Mouse (Mus musculus): ENCODE data around the gene Vmn1r74.
"Not testable (repeated sequence)": the region's sequence is repeated elsewhere in the genome, so short reads cannot be mapped to it uniquely, and the experiment has no call there.

Gene Vmn1r74

DNA sequence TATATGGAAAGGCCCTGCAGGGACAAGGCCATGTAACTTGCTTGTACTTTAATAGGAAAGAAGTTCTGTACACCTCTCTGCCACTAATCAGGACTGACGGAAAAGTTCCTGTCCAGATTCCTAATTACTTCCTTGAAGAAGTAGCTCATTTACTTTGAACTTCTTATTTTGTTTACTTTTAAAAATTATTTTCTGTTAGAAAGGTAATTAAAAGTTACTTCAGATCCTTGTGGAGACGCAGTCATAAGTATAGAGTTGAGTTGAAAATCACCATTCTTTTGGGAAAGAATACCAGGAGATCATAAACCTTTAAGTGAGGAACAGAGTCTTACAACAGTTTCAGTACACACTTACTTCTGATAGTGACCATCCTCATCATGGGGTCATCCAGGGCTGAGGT, at the start of gene Vmn1r74:
Vmn1r74 (plus strand) TSS at position 301 of the 400 bp plus-strand sequence.
- no peak for DNase-seq (ENCODE audit: low spot score)

DNA sequence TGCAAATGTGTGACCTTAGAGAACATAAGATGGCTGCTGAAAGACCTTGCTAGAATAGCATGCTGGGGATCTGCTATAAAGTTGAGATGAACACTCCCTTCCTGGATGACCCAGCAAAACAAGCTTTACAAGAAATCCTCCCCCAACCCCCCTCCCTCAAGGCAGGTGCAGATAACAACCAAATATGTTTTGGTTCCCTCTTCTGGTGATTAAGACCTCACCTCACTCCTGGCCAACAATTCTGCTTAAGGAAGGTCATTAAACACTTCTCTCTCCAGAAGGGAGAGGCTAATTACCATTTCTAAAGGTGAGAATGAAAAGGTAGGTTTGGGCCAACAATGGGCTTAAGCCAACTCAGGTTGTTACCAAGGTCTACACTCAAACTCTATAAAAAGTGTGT, 20.0 kb upstream of the Vmn1r74 start:
- DNase-seq (ENCODE audit: low spot score), result no peak

DNA sequence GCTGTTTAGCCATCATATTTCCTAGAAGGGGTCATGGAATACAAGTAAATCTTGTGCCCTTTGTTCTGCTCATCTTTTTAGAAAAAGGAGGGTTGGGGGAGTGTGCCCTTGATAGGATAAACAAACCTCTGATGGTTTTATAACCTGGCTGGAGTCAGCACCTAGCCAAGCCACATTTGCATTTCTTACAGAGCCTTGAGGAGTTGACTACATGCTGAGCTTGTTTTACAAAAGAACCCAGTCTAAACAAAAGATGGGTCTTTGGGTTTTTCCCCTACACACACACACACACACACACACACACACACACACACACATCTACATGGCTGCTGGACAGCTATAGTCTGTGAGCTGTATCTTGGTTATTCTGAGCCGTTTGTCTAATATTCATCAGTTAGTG, 11.6 kb upstream of the Vmn1r74 start:
- DNase-seq (ENCODE audit: low spot score), result no peak

DNA sequence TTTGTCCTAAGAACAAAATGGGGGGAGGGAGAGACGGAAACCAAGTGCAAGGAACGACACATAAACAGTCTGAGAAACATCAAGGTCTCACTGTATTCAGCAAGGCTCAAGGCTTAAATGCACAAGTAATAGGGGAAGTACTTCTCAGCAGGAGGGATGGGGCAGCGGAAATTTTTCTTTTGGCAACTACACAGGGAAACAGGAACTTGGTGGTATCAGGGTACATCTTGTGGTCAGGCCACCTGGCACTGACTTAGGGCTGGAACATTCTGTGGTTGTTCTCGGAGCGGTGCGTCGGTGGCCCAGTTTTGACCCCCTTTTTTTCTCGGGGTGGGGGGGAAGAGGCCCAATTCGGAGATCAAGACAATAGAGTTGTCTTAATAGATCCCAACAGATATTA, 10.5 kb upstream of the Vmn1r74 start:
- DNase-seq (ENCODE audit: low spot score), result not testable (repeated sequence)

DNA sequence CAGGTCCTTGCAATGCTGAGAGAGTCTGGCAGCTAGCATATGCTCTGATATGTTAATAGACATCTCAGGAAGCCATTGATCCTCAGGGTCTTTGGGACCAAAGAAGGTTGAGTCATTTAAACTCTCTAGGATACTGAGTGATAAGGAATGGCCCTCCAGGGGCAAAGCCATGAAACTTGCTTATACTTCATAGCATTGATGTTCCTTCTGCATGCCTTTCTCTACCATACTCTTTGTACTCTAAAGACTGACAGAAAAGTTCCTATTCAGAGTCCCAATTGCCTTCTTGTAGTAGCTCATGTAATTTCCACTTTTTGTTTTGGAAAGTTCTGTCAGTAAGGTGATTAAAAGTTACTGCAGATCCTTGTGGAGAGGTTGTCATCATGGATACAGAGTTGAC, 40.5 kb downstream of the Vmn1r74 start, which contains the start of gene Vmn1r75:
Vmn1r75 (plus strand) TSS at position 301 of the 400 bp plus-strand sequence.
- DNase-seq (ENCODE audit: low spot score), result no peak

Data from spleen, adult 12 weeks (tissue).